Mouse (Mus musculus) myocyte (in vitro differentiated cells): Measurements from ENCODE around the gene Hrasls. TPM values are rescaled to one million over a fixed set of nuclear protein-coding genes. Genes with fewer than 3 reads are reported as not detected.

ENCODE experiments used
- H3K27me3 ChIP-seq: one replicate; pipeline ENCODE4 v1.6.1; 2011; ENCODE audit not compliant: control insufficient read depth, insufficient read depth, insufficient read length
- H3K36me3 ChIP-seq: one replicate; pipeline ENCODE4 v1.6.1; 2011; ENCODE audit not compliant: control insufficient read depth, insufficient read depth
- H3K4me2 ChIP-seq: one replicate; pipeline ENCODE4 v1.6.1; 2011; ENCODE audit warnings: low read depth, control low read depth
- H3K4me3 ChIP-seq: one replicate; pipeline ENCODE4 v1.5.1; 2011; ENCODE audit warnings: mild to moderate bottlenecking, control low read depth, moderate library complexity
- H3K79me2 ChIP-seq: one replicate; pipeline ENCODE4 v1.6.1; 2011; ENCODE audit not compliant: control insufficient read depth, insufficient read depth
- H3ac ChIP-seq: one replicate; pipeline ENCODE4 v1.6.1; 2011; ENCODE audit not compliant: control insufficient read depth, insufficient read length
- CEBPB ChIP-seq: IDR thresholded peaks from 2 replicates; pipeline ENCODE4 v1.6.1; 2011; ENCODE audit warnings: mild to moderate bottlenecking, moderate library complexity; ENCODE audit not compliant: poor library complexity, insufficient read depth, severe bottlenecking
- E2F4 ChIP-seq: IDR thresholded peaks from one replicate; pipeline ENCODE4 v1.6.1; 2011; ENCODE audit warnings: mild to moderate bottlenecking, control low read depth, moderate library complexity; ENCODE audit not compliant: insufficient read depth
- MAX ChIP-seq: IDR thresholded peaks from one replicate; pipeline ENCODE4 v1.6.1; 2011; ENCODE audit warnings: low read depth, mild to moderate bottlenecking, control low read depth
- MYOD1 ChIP-seq, 3 experiments: IDR thresholded peaks; one replicate each; pipeline ENCODE4 v1.6.1; 2011; ENCODE audit warnings: control low read depth in 2 of 3, low read depth in 2 of 3, mild to moderate bottlenecking in 2 of 3, moderate library complexity in 1 of 3; ENCODE audit not compliant: insufficient read length in 2 of 3, control insufficient read depth in 1 of 3
- MYOG ChIP-seq, 3 experiments: IDR thresholded peaks; one replicate each; pipeline ENCODE4 v1.6.1; 2011; ENCODE audit warnings: control low read depth in 2 of 3, low read depth in 2 of 3, mild to moderate bottlenecking in 2 of 3; ENCODE audit not compliant: insufficient read length in 2 of 3, control insufficient read depth in 1 of 3, insufficient read depth in 1 of 3
- POLR2A ChIP-seq: IDR thresholded peaks from one replicate; pipeline ENCODE4 v1.6.1; 2011; ENCODE audit warnings: low read depth, mild to moderate bottlenecking, control low read depth, moderate library complexity; ENCODE audit not compliant: insufficient read length
- POLR2AphosphoS2 ChIP-seq: IDR thresholded peaks from one replicate; pipeline ENCODE4 v1.6.1; 2011; ENCODE audit warnings: low read depth, control low read depth; ENCODE audit not compliant: insufficient read length
- REST ChIP-seq: IDR thresholded peaks from one replicate; pipeline ENCODE4 v1.6.1; 2011; ENCODE audit warnings: mild to moderate bottlenecking, control low read depth, moderate library complexity; ENCODE audit not compliant: insufficient read depth, insufficient read length
- SRF ChIP-seq: IDR thresholded peaks from one replicate; pipeline ENCODE4 v1.6.1; 2011; ENCODE audit warnings: low read depth; ENCODE audit not compliant: control insufficient read depth, insufficient read length
- TCF12 ChIP-seq: IDR thresholded peaks from one replicate; pipeline ENCODE4 v1.6.1; 2011; ENCODE audit warnings: mild to moderate bottlenecking, control low read depth; ENCODE audit not compliant: poor library complexity, insufficient read depth, severe bottlenecking
- TCF3 ChIP-seq: IDR thresholded peaks from one replicate; pipeline ENCODE4 v1.6.1; 2011; ENCODE audit warnings: low read depth, control low read depth; ENCODE audit not compliant: insufficient read length
- USF1 ChIP-seq: IDR thresholded peaks from one replicate; pipeline ENCODE4 v1.6.1; 2011; ENCODE audit warnings: low read depth, mild to moderate bottlenecking, control low read depth, moderate library complexity
- polyA plus RNA-seq: library from polyadenylated mRNA; unstranded; fragments of >200 nt; fragmentation: generic; extraction: Trizol; gene quantifications from one replicate; pipeline ENCODE4 v1.2.1, GENCODE M21; 2012; ENCODE audit warnings: missing spikeins

Hrasls gene
- polyA plus RNA-seq, 1 experiment = 0.92 TPM

- Histone ChIP-seq H3K27me3 (no peaks in the 10 kb centered on the region), H3K4me3 (no peak overlapping the region), H3K36me3 (no peaks in the 10 kb centered on the region), H3ac (no peak overlapping the region), H3K79me2 (no peaks in the 10 kb centered on the region), H3K4me2 (no peak overlapping the region)
- TF ChIP-seq POLR2A = no peak
- TF ChIP-seq E2F4 = no peak
- no peak for TF ChIP-seq MYOD1 (IDR thresholded peaks at IDR 0.05; ENCODE audit: control insufficient read depth in 1 of 3, insufficient read length in 2 of 3, low read depth in 2 of 3)
- no peak for TF ChIP-seq MYOG (IDR thresholded peaks at IDR 0.05; ENCODE audit: control insufficient read depth in 1 of 3, insufficient read depth in 1 of 3, insufficient read length in 2 of 3, low read depth in 2 of 3)
- TF ChIP-seq USF1 = no peak
- no peak for TF ChIP-seq MAX
- TF ChIP-seq POLR2AphosphoS2 = no peak
- TF ChIP-seq SRF = no peak
- TF ChIP-seq TCF12 = no peak
- no peak for TF ChIP-seq TCF3
- no peak for TF ChIP-seq REST
- TF ChIP-seq CEBPB = no peak
These were observed 26.5 kb downstream of the Hrasls start for GRCm38 (mm10) chr16:29235951-29236350.

- H3K4me3 ChIP-seq = no peak overlapping the region
- no peaks in the 10 kb centered on the region for H3K79me2 ChIP-seq
- H3K36me3 ChIP-seq = no peaks in the 10 kb centered on the region
- no peaks in the 10 kb centered on the region for H3K27me3 ChIP-seq
- H3K4me2 ChIP-seq = no peak overlapping the region
- TF ChIP-seq MYOD1 (IDR thresholded peaks at IDR 0.05; ENCODE audit: control insufficient read depth in 1 of 3, insufficient read length in 2 of 3, low read depth in 2 of 3) (no peak), TCF12 (no peak), POLR2A (no peak), MYOG (IDR thresholded peaks at IDR 0.05; ENCODE audit: control insufficient read depth in 1 of 3, insufficient read depth in 1 of 3, insufficient read length in 2 of 3, low read depth in 2 of 3) (no peak), E2F4 (no peak), CEBPB (no peak), USF1 (no peak), TCF3 (no peak), MAX (no peak), POLR2AphosphoS2 (no peak), REST (no peak), SRF (no peak)
- no peak overlapping the region for H3ac ChIP-seq
These were observed 44.8 kb downstream of the Hrasls start for GRCm38 (mm10) chr16:29254325-29254724.

Other genes with a start within 250 kb of the Hrasls start
- 0.18 TPM for gene Atp13a5, start 169.0 kb downstream of the Hrasls start, polyA plus RNA-seq